26 mouse cellular contexts compared by ENCODE assay signal in genomic region chr16:39675775-39676174, GRCm38 (mm10).
DNase-seq lines count a peak whose midpoint lies in the region; ATAC-seq and TF ChIP-seq lines count a peak whose summit lies in the region.
"Had no signal": no experiment of that assay in that cellular context is flagged by ENCODE, and none has a peak within 500 bp of the region (broad histone marks: within the 10 kb centered on the region; RNA-seq: fewer than 3 reads in every experiment).

No protein-coding gene starts in this region.

- peak; percentile 73 for ATAC-seq in forebrain, embryonic 15.5 days (replicated peaks)
- no peak for ATAC-seq in forebrain, embryonic 11.5 days (replicated peaks; ENCODE audit: low FRiP score)
- ATAC-seq in forebrain, postnatal 0 days, result peak; percentile 76
- ATAC-seq: Patski had no signal

- no peaks in the 10 kb centered on the region for H3K9me3 ChIP-seq in forebrain, embryonic 15.5 days
- no peaks in the 10 kb centered on the region for H3K9me3 ChIP-seq in forebrain, embryonic 11.5 days (ENCODE audit: control insufficient read depth, low read length)
- H3K9me3 ChIP-seq in forebrain, postnatal 0 days (ENCODE audit: low read length), result no peaks in the 10 kb centered on the region
- H3K9me3 ChIP-seq: embryonic facial prominence, embryonic 15.5 days; G1E; heart, embryonic 15.5 days; liver, embryonic 13.5 days; megakaryocyte, embryonic 14.5 days had no signal

- H3K27ac ChIP-seq in forebrain, embryonic 15.5 days (replicated peaks), result no peak overlapping the region
- H3K27ac ChIP-seq in forebrain, embryonic 11.5 days (ENCODE audit: low read depth, low read length), result no peak overlapping the region
- H3K27ac ChIP-seq in forebrain, postnatal 0 days (ENCODE audit: low read depth, low read length), result no peak overlapping the region
- H3K27ac ChIP-seq: embryonic facial prominence, embryonic 15.5 days; heart, embryonic 15.5 days; hindbrain, embryonic 14.5 days; kidney, postnatal 0 days; liver, embryonic 13.5 days had no signal

- H3K27me3 ChIP-seq in forebrain, embryonic 15.5 days, result no peaks in the 10 kb centered on the region
- no peaks in the 10 kb centered on the region for H3K27me3 ChIP-seq in forebrain, embryonic 11.5 days (ENCODE audit: control insufficient read depth, insufficient read depth, low read length)
- no peaks in the 10 kb centered on the region for H3K27me3 ChIP-seq in forebrain, postnatal 0 days (ENCODE audit: insufficient read depth, low read length)
- H3K27me3 ChIP-seq: CH12.LX; embryonic facial prominence, embryonic 15.5 days; heart, embryonic 15.5 days; liver, embryonic 13.5 days; megakaryocyte, embryonic 14.5 days had no signal

- no peak overlapping the region for H3K4me2 ChIP-seq in forebrain, embryonic 15.5 days (replicated peaks)
- no peak overlapping the region for H3K4me2 ChIP-seq in forebrain, embryonic 11.5 days (ENCODE audit: low read depth, low read length, severe bottlenecking)
- no peak overlapping the region for H3K4me2 ChIP-seq in forebrain, postnatal 0 days (ENCODE audit: low read depth)
- H3K4me2 ChIP-seq: embryonic facial prominence, embryonic 15.5 days; heart, embryonic 15.5 days; hindbrain, embryonic 14.5 days; liver, embryonic 13.5 days; lung, embryonic 14.5 days had no signal

- no peak for TF ChIP-seq CTCF in forebrain, postnatal 0 days (IDR thresholded peaks at IDR 0.05; ENCODE audit: low read depth)

- H3K36me3 ChIP-seq in forebrain, embryonic 15.5 days, result no peaks in the 10 kb centered on the region
- no peaks in the 10 kb centered on the region for H3K36me3 ChIP-seq in forebrain, embryonic 11.5 days (ENCODE audit: control insufficient read depth, insufficient read depth, low read length)
- no peaks in the 10 kb centered on the region for H3K36me3 ChIP-seq in forebrain, postnatal 0 days (ENCODE audit: insufficient read depth)
- H3K36me3 ChIP-seq: embryonic facial prominence, embryonic 15.5 days; G1E; heart, embryonic 15.5 days; liver, embryonic 13.5 days had no signal

- no peaks in the 10 kb centered on the region for H3K4me1 ChIP-seq in forebrain, embryonic 15.5 days
- H3K4me1 ChIP-seq in forebrain, embryonic 11.5 days (replicated peaks; ENCODE audit: control insufficient read depth, insufficient read depth, low read length), result no peaks in the 10 kb centered on the region
- no peaks in the 10 kb centered on the region for H3K4me1 ChIP-seq in forebrain, postnatal 0 days (ENCODE audit: insufficient read depth)
- H3K4me1 ChIP-seq: embryonic facial prominence, embryonic 15.5 days; heart, embryonic 15.5 days; liver, embryonic 13.5 days; megakaryocyte, embryonic 14.5 days had no signal

- no peak overlapping the region for H3K9ac ChIP-seq in forebrain, embryonic 15.5 days (replicated peaks)
- H3K9ac ChIP-seq in forebrain, embryonic 11.5 days (ENCODE audit: low read length), result no peak overlapping the region
- no peak overlapping the region for H3K9ac ChIP-seq in forebrain, postnatal 0 days
- H3K9ac ChIP-seq: embryonic facial prominence, embryonic 15.5 days; heart, embryonic 15.5 days; hindbrain, embryonic 14.5 days; liver, embryonic 13.5 days; lung, embryonic 14.5 days had no signal

- WGBS in forebrain, embryonic 15.5 days, result 52% methylated on average over 3 of the region's 3 CpGs
- WGBS in forebrain, embryonic 11.5 days, result 81% methylated on average over 3 of the region's 3 CpGs
- 68% methylated on average over 3 of the region's 3 CpGs for WGBS in forebrain, postnatal 0 days

- no peak for DNase-seq in forebrain, embryonic 11.5 days (ENCODE audit: low spot score)
- DNase-seq in right cerebral cortex, adult 18-20 months, result peak; percentile 11
- no peak for DNase-seq in right cerebral cortex, postnatal 36 days (ENCODE audit: low spot score in 2 of 2)
- peak; percentile 50 for DNase-seq in forebrain, postnatal 0 days
- DNase-seq in lung, postnatal 4 days, result no peak
- no peak for DNase-seq in ovary, postnatal 10 days (ENCODE audit: low spot score)
- DNase-seq: adrenal gland, postnatal 36 days; B cell, adult 2 months; cerebellum, adult 18-20 months; cerebellum, postnatal 14 days; heart, postnatal 36 days; kidney, adult 2 months; liver, embryonic 13.5 days; lung, embryonic 14.5 days; midbrain, embryonic 14.5 days; retina, postnatal 1 day; thymus, postnatal 14 days had no signal

- H3K4me3 ChIP-seq in forebrain, embryonic 15.5 days, result no peak overlapping the region
- H3K4me3 ChIP-seq in forebrain, embryonic 11.5 days (ENCODE audit: low read depth, low read length), result no peak overlapping the region
- no peak overlapping the region for H3K4me3 ChIP-seq in forebrain, postnatal 0 days (ENCODE audit: low read depth, low read length)
- H3K4me3 ChIP-seq: embryonic facial prominence, embryonic 15.5 days; heart, embryonic 15.5 days; liver, embryonic 13.5 days; megakaryocyte, embryonic 14.5 days had no signal

Comparison
In these comparisons a context has a peak if more than half of its experiments do, and no peak if none do; other contexts are left out.
1. DNase-seq: peak in right cerebral cortex, adult 18-20 months (single experiment) and forebrain, postnatal 0 days (single experiment); none in forebrain, embryonic 11.5 days (single experiment), right cerebral cortex, postnatal 36 days (0 of 2), lung, postnatal 4 days (0 of 2) and ovary, postnatal 10 days (single experiment).